Mouse (Mus musculus): ENCODE results near the gene Actb.

- TF ChIP-seq POLR2A (IDR thresholded peaks at IDR 0.05; ENCODE audit: control insufficient read depth, low read depth, low read length): peak; percentile 79
- peak; percentile 60 for TF ChIP-seq CTCF (IDR thresholded peaks at IDR 0.05; ENCODE audit: control insufficient read depth, insufficient read depth, insufficient replicate concordance, low read depth, low read length)
Measured at GRCm38 (mm10) chr5:142905725-142906531, 626 bp downstream of the Actb start.

Measured in testis, adult 2 months (tissue).